Mouse (Mus musculus): ENCODE measurements at regions not wholly inside any gene's neighbourhood (a gene's known extent, or its start where the extent isn't known, plus 50 kb on each side); places are given as distances from the start of the nearest gene placed in this dataset.
"Not testable (repeated sequence)": the region's sequence is repeated elsewhere in the genome, so short reads cannot be mapped to it uniquely, and the experiment has no call there.

DNA sequence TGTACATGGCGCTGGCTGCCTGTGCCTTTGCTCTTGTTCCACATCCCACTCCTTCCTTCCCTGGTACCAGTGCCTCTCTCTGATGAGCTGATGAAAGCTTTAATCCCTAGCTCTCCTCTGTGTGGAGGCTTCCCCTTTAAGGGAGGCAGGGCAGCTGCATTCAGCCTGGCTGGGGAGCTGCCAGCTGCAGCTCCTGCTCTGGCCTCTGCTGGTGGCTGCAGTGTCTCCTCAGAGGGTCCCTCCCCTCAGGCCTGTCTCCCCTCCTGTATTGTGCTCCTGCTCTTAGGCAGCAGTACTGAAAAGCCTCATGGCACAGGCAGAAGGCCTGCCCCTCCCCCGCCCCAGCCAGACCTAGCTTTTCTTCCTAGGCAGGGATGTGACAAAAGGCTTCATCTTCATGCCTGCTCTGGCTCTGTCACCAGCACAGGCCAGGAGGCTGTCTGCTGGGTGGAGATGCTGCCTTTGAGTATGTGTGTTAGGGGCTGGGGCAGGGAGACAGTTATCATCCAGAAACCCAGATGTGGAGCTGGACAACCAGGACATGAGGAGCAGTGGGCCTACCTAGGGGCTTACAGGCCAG is 97.7 kb upstream of the Zcchc13 start:
- not testable (repeated sequence) for DNase-seq

DNA sequence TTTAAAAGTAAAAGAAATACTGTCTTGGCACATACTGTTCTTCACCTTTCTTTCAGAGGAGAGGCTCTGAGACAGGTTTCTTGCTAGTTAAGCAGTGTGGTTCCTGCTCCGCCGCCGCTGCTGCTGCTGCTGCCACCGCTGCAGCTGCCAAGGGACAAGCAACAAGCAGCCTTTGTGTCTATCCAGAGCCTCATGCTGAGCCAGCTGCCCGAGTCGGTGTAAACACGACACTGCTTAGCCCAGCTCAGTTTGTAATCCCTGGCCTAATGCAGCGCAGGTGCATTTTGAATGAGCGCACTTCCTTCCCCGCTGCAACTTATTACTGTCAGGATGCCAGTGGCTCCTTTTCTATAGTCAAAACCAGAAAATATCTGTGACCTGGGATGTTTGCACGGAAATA is 97.1 kb upstream of the Zcchc13 start:
- DNase-seq: no peak

GRCm38 (mm10) chrX:103533831-103534230 is 96.6 kb upstream of the Zcchc13 start:
- DNase-seq: no peak

- DNase-seq: no peak
Measured at GRCm38 (mm10) chrX:103546490-103547202, 83.7 kb upstream of the Zcchc13 start.

- no peak for DNase-seq
Measured at GRCm38 (mm10) chrX:103551304-103551703, 79.1 kb upstream of the Zcchc13 start.

DNA sequence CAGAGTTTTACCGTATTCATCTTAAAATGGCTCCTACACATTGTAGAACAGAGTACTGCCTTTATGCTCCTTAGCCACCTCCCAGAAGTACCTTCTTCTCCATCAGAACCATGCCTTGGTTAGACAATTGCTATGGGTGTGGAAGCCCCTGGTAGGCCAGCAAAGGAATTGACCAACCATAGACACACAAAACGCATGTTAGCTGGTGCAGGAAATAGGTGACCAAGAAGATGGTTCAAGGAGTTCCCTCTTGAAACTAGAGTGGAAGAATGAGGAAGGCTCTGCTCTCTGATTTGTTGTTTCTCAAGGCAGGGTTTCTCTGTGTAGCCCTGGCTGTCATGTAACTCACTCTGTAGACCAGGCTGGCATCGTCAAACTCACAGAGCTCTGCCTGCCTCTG is 77.2 kb upstream of the Zcchc13 start:
- DNase-seq: no peak

DNA sequence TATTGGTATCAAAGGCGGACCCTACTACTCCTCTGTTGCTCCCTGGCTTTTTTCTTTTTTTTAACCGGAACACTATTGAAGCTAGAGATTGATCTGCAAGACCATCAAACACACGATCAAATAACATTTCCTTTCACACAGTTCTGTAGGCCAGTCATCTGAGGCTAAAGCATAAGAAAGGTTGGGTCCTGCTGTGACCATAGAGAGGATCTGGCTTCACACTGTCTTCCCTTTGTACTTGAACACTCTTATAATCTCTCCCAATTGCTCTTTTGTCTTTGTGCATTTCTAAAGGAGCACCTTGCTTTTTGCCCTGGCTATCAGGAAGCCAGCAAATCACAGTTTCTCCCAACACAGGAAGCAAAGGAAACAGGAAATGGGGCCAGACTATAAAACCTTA is 76.8 kb upstream of the Zcchc13 start:
- no peak for DNase-seq

GRCm38 (mm10) chrX:103555041-103555986 is 75.1 kb upstream of the Zcchc13 start:
- DNase-seq: not testable (repeated sequence)

- no peak for DNase-seq
Measured at GRCm38 (mm10) chrX:103556046-103556445, 74.3 kb upstream of the Zcchc13 start.

GRCm38 (mm10) chrX:103556681-103557490 is 73.5 kb upstream of the Zcchc13 start:
- DNase-seq: no peak

DNA sequence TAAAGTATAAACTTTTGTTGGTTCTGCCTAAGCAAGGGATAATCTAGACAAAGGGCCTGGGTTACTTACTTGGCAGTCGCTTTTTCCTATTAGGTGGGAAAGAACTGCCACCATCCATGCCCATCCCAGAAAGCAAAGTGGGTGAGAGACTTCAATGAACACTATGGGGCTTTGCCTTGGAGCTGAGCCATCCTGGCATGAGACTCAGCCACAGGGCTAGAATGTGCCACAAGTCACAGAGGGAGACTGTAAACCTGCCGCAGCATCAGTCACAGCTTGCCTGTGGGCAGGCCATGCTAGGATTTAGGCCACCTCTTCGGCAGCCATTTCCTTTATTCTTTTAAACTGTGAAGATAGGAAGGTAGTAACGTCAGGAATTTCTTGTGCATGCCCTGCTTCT is 72.9 kb upstream of the Zcchc13 start:
- no peak for DNase-seq

- DNase-seq: peak; percentile 52
Measured at GRCm38 (mm10) chrX:103563531-103564246, 66.7 kb upstream of the Zcchc13 start.

DNA sequence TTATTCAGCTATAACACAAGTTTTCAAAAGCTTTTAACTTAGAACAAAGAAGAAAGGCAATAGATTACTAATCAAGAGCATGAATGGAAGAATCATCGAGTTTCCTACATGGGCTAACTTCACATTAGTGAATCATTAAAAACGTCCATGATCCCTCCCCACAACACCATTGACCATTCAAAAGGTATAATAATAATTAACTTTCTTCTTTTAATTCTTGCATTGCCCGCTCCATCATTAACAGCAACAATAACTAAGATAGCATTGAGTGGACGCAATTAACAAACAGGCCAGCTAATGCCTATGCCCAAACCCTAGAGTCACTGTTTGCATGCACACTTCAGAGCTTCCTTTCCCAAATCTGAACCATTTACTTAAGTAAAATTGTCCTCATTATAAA is 57.0 kb upstream of the Zcchc13 start:
- DNase-seq: no peak

DNA sequence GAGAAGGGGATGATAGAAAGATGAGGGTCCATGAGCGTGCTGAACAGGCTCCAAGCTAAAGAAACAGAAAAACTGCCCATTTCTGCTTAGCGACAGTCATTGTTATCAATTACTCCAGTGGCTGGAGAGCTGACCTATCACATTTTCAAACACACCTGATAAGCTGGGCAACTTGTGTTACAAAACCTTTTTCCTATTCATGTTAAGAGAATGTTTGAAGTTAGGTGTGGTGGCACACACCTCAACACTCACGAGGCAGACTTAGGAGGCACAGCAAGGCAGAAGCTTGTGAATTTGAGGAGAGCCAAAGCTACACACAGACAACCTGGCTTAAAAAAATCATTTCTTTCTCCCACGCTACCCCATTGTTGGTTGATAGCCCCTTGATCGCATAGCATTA is 50.9 kb upstream of the Zcchc13 start:
- no peak for DNase-seq

Small RNA genes in the stretch of these regions (microRNA-seq; reads per million reads assigned to microRNA genes)
- 0 reads per million in 2 experiments for gene Mir374b
- 0 reads per million in 2 experiments for gene Mir374c
- 179 to 224 reads per million in 2 experiments for gene Mir421
